Mouse (Mus musculus): ENCODE results near the gene Syt12. TPM values are rescaled to one million over a fixed set of nuclear protein-coding genes. Genes with fewer than 3 reads are reported as not detected.

Syt12 gene
- polyA plus RNA-seq (2012; rRNA removed) = 0.84 and 0.85 TPM in 2 replicates

DNA sequence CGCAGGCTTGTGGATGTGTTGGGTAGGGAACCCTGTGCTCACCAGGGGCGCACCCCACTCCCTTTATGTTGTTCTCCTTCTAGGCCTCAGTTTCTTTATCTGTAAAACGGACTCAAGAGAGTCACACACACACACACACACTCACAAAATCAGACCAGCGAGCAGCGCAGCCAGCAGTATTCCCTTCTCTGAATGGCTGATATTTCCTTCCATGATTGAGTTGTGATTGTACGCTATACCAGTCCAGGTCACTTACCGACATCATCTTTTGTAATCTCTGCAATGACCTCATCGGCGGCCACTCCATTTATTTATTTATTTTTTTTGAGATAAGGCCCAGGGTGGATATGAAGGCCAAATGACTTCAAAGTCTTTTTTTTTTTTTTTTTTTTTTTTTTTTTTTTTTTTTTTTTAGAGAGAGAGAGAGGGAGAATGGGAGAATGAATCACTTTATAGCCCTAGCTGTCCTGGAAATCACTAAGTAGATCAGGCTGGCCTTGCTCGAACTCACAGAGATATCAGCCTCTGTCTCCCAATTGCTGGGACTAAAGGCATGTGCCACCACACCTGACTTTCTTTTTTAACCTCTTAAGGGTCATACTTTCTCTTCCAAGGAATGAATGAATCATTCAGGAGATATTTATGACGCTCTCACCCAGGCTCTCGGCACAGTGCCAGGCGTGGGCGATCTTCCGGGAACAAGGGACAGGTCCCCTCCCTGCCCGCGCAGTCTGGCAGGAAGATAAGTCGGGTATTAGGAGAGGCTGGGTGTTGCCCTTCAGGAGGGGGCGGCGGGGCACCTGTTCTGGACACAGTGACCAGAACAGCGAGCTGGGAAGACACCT is at the start of gene Syt12:
TSS of gene Syt12 (minus strand) at position 103 of the 845 bp plus-strand sequence.

DNA sequence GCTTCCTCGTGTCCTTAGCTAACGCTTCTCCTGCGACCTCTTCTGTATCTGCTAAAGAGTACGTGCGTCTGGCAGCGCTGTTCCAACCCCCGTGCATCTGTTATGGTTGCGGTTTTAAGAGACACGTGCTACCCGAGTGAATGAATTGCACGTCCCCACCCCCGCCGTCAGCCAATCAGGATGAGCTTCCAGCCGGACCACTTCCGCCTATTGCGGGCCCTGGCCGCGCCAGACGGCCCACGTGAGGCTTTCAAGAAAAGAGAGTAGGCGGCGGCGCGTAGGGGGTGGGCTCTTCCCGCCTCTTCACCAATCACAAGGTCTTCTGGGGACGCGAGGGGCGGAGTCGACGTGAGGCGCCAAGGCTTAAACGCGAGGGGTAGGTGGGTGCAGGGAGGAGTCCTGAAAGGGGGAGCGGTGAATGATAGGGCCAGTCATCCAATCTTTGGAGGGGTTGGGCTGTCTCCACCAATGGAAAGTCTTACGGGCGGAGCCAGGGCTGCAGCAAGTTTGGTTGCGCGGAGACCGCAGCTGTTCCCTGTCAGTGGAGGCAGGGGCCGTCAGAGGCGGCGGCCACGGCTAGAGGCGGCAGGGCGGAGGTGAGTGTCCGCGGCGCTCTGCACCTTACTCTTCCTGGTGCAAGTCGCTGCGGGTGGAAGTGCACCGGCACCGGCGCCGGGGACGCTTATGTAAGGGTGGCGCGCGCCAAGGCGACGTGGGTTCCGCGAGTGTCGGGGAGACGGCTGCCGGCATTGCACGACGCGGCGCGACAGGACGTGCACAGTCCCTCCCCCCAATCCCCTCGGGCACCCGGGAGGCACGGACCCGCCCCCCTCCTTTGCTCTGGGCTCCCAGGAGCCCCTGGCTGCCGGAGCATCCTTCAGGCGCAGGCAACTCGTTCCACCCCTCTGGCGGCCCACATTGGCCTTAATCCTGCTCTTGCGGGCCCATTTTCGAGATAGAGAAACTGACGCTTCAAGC is 33.0 kb upstream of the Syt12 start, which contains the start of gene Pcx:
TSS of gene Pcx (plus strand) at position 487 of the 978 bp plus-strand sequence.

DNA sequence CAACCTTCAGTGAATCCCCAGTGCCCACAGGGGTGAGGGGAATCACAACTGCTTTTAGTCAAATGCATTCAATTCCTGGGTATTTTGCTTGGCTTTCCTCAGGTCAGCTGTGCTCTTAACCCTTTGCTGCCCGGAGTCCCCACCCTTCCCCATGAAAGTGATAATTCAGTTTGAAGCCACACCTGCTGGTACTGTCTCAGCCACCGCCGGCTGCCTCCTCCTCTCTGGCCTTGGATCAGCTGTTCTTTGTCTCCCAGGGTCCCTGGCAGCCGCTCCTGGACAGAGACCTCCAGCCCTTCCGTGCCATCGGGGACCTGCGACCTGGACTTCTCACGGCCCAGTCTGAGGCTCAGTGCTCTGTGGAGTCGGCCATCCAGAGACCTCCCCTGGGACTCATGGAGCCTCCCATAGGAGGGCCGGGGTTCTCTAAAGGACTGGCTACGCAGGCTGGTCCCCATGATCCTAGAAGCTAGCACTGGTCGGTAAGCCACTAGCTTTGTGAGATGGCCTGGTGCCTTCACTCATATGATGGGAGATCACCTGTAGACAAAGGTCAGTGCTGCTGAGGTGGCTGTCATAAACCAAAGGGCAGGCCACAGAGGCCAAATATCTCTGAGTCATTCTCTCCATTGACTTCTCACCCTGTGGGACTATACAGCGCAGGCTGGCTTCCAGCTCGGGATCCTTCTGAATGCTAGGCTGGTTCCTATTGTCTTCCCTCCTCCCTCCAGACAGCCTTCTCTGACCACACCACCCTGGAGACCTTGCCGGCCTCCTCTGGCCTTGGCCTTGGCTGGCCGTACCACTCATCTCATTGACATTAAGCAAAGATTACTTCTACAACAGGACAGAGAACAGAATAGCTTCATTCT is 21.1 kb upstream of the Syt12 start, which contains the start of gene 2010003K11Rik:
TSS of gene 2010003K11Rik (minus strand) at position 522 of the 872 bp plus-strand sequence.

DNA sequence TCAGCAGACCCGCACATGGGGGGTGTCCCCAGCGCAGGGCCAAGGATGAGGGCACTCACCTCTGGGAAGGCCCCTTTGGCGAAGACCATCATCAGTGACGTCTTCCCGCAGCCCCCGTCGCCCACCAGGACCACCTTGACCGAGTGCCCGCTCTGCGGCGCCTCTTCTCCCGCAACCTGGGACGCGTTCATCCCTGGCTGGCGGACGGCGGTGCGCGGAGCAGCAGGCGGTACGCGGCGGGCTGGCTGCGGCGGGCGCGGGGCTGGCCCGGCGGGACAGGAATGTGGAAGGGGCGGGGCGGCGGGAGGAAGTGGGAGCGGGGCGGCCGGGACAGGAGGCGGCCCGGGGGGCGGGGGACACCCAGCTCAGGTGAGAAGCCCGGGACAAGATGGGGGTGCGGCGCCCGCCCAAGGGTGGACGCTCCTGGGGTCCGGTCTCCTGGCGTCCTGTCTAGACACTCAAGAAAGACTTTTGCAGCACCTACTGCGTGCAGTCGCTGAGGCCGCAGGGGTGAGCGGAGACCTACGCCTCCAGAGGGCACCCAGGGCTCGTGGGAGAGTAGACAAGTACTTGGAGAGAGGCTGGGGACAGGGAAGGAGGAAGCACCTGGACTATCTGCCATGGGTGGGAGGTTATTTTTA is 38.0 kb downstream of the Syt12 start, which contains the start of gene Rhod:
TSS of gene Rhod (minus strand) at position 272 of the 641 bp plus-strand sequence.

DNA sequence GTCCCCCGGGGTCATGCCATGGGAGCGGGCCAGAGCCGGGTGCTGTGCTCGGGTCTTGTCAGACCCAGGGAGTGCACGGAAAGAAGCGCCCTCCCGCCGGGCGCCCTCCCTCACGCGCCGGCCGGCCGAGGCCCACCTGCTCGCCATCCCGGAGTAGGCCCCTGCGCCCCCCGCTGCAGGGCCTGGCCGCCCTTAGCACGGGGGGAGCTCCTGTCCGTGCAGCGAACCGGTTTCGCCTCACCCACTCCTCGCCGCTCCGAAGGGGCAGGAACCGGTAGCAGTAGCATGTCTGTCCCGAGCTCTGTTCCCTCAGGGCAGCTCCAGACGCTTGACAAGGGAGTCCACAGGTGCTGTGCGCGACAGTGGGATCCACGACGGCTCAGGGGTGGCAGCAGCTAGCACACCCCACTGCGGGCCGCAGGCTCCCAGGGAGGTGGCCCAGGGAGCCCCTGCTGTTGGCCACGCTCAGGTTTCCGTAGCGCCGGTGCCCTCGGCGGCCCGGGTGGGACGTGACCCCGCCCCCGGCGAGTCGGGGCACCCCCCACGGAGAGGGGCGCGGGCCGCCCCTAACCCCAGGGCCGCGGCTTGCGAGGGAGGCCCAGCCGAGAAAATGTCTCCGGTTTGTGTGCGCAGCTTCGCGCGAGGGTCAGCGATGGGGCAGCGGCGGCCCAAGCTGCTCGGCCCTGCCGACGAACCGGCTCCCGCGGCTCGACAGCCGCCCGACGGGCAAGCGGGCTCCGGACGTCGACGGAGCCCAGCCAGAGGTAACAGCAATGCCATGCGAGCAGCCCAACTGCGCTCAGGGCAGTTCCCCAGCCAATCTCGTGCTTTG is 79.2 kb downstream of the Syt12 start, which contains the start of gene Kdm2a:
TSS of gene Kdm2a (minus strand) at position 488 of the 832 bp plus-strand sequence.

Other genes with a start within 250 kb of the Syt12 start
- 11.8 and 19.7 TPM in 2 replicates for gene Pold4, start 245.5 kb downstream of the Syt12 start, polyA plus RNA-seq (2012; rRNA removed)
- gene Ssh3, start 208.3 kb downstream of the Syt12 start, polyA plus RNA-seq (2012; rRNA removed) = 14.4 and 16.9 TPM in 2 replicates
- gene Ankrd13d, start 194.3 kb downstream of the Syt12 start, polyA plus RNA-seq (2012; rRNA removed) = 16.2 and 18.8 TPM in 2 replicates
- 71.3 and 119 TPM in 2 replicates for gene Grk2, start 171.2 kb downstream of the Syt12 start, polyA plus RNA-seq (2012; rRNA removed)
- gene Kdm2a, start 79.2 kb downstream of the Syt12 start, polyA plus RNA-seq (2012; rRNA removed) = 56.7 and 88.6 TPM in 2 replicates
- gene Rhod, start 38.0 kb downstream of the Syt12 start, polyA plus RNA-seq (2012; rRNA removed) = 10.2 and 16.9 TPM in 2 replicates
- gene 2010003K11Rik, start 21.1 kb upstream of the Syt12 start, polyA plus RNA-seq (2012; rRNA removed) = not detected in 2 replicates
- gene Pcx, start 33.0 kb upstream of the Syt12 start, polyA plus RNA-seq (2012; rRNA removed) = 7.6 and 12.2 TPM in 2 replicates
- 49.3 and 50.7 TPM in 2 replicates for gene Lrfn4, start 138.2 kb upstream of the Syt12 start, polyA plus RNA-seq (2012; rRNA removed)
- 53.9 and 64.4 TPM in 2 replicates for gene Rce1, start 148.2 kb upstream of the Syt12 start, polyA plus RNA-seq (2012; rRNA removed)
- 0.68 and 1.4 TPM in 2 replicates for gene Gm960, start 221.2 kb upstream of the Syt12 start, polyA plus RNA-seq (2012; rRNA removed)
- gene Sptbn2, start 233.7 kb upstream of the Syt12 start, polyA plus RNA-seq (2012; rRNA removed) = 15.7 and 24.4 TPM in 2 replicates